Mouse (Mus musculus): ENCODE results near the gene Ccdc61. TPM values are rescaled to one million over a fixed set of nuclear protein-coding genes. Genes with fewer than 3 reads are reported as not detected.
A peak's percentile ranks its signal among the peaks of the same experiment; 100 is the strongest.

Ccdc61 gene
- polyA plus RNA-seq, 1 experiment from 2014 or later = 39.7 TPM

DNA sequence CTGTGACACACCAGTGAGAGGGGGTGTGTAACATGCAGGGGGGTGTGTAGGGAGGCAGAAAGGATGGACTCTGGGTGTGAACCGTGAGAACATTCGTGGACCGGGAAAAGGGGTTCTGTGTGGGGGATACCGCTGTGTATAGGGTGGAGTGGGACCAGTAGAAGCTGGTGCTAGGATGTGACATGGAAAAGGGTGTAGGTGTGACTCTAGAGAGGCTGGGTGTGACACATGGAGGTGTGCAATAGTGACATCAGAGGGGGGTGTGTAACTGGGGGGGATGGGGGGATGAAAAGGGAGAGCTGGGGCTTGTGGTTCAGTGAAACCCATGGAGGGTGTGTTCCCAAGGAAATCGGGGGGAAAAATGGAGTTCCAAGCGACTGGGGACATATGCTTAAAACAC is 16.7 kb upstream of the Ccdc61 start:
- no peaks in the 10 kb centered on the region for H3K36me3 ChIP-seq
- H3K4me3 ChIP-seq = peak overlapping the region; percentile 49
- no peak overlapping the region for H3K27ac ChIP-seq
- no peaks in the 10 kb centered on the region for H3K9me3 ChIP-seq
- peak overlapping the region; percentile 89 for H3K4me2 ChIP-seq (replicated peaks)
- no peak overlapping the region for H3K9ac ChIP-seq
- peaks cover 62% of the 10 kb centered on the region for H3K27me3 ChIP-seq
- H3K4me1 ChIP-seq = 0 out of 2 replicates have a peak, but pooled peaks cover 6% of the 10 kb centered on the region
- ATAC-seq (ENCODE audit: insufficient number of reproducible peaks, insufficient read depth, low FRiP score, low TSS enrichment) = 0 out of 2 replicates have a peak, but pooled peaks have one; percentile 24
- 59% methylated on average over 6 of the region's 6 CpGs for WGBS

DNA sequence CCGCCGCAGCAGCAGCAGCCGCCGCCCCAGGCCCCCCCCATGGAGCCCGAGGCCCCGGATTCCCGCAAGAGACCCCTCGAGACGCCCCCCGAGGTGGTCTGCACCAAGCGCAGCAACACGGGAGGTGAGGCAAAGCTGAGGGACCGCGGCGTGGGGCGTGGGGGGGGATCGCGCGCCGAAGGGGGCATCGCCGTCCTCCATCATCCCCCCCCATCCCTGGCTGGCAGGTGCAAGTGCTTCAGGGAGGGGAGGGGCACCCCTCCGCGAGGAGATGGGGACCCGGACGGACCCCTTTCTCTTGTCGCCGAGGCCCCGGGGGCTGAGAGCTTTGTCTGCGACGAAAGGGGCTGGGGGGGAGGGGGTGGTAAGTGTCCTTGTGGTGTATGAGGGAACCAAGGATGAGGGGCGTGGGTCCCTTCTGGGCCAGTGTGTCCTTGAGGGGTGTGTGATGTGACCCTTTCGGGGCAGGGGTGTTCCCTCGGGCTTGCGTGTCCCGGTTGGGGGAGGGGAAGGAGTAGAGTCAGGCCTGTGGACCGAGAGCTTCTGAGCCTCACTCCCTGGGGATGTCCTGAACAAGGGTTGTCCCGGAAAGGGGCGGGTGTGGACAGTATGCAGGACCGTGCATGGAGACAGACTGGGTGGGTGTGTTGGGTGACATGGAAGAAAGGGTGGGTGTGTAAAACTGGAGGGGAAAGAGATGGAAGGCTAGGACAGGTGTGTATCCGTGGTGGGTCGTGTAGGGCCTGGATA is 16.0 kb upstream of the Ccdc61 start:
- Histone ChIP-seq H3K4me3 (peak overlapping the region; percentile 49), H3K4me2 (replicated peaks) (peak overlapping the region; percentile 89), H3K4me1 (0 out of 2 replicates have a peak, but pooled peaks cover 6% of the 10 kb centered on the region), H3K9ac (peak overlapping the region; percentile 46), H3K9me3 (no peaks in the 10 kb centered on the region), H3K27me3 (peaks cover 63% of the 10 kb centered on the region), H3K36me3 (no peaks in the 10 kb centered on the region), H3K27ac (peak overlapping the region; percentile 37; the same call in 1 of the 2 replicates)
- peak; percentile 22; the same call in 1 of the 2 replicates for ATAC-seq (ENCODE audit: insufficient number of reproducible peaks, insufficient read depth, low FRiP score, low TSS enrichment)
- 3% methylated on average over 30 of the region's 42 CpGs for WGBS

DNA sequence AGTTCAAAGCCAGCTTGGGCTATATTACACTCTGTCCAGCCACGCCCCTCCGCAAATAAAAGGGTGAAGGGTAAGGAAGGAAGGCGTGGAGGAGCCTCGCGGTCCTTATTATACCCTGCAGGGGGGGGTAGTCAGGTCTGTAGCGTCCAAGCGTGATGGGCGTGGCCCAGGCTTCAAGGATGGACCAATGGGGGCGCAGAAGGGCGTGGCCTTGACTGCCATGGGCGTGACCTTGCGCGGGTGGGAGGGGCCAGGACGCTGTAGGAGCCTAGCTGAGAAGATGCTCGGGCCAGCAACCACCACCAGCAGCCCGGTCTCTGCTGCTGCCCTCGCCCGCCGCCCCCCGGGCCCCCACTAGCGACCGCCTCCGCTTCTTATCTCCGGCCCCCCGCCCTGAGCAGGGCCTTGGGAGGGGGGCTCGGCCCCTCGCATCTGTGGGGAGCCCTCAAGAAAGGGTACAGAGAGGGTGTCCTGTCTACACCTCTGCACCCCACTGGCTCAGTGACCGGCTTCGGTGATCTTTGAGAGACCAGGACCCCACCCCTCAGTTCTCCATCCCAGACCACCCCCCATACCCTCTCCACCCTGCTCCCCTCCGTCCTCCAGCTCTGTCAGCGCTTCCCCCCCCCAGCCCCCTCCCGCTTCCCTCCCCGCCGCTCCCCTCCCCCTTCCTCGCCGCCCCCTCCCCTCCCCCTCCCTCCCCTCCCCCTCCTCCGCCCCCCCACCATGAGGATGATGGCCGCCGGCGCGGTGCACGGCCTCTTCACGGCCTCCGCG is 15.1 kb upstream of the Ccdc61 start, which contains the start of gene Nova2:
Gene Nova2 (plus strand): TSS at position 727 of the 777 bp plus-strand sequence.
- no peaks in the 10 kb centered on the region for H3K36me3 ChIP-seq
- peak within 1 kb of the TSS; percentile 46 for H3K9ac ChIP-seq
- H3K4me1 ChIP-seq = 0 out of 2 replicates have a peak, but pooled peaks cover 6% of the 10 kb centered on the region
- no peaks in the 10 kb centered on the region for H3K9me3 ChIP-seq
- H3K4me2 ChIP-seq (replicated peaks) = peak within 1 kb of the TSS; percentile 89
- peak within 1 kb of the TSS; percentile 49 for H3K4me3 ChIP-seq
- ATAC-seq (ENCODE audit: insufficient number of reproducible peaks, insufficient read depth, low FRiP score, low TSS enrichment) = peak; percentile 68
- WGBS = under 1% methylated on average over 26 of the region's 45 CpGs
- peaks cover 66% of the 10 kb centered on the region for H3K27me3 ChIP-seq
- H3K27ac ChIP-seq = peak within 1 kb of the TSS; percentile 41

DNA sequence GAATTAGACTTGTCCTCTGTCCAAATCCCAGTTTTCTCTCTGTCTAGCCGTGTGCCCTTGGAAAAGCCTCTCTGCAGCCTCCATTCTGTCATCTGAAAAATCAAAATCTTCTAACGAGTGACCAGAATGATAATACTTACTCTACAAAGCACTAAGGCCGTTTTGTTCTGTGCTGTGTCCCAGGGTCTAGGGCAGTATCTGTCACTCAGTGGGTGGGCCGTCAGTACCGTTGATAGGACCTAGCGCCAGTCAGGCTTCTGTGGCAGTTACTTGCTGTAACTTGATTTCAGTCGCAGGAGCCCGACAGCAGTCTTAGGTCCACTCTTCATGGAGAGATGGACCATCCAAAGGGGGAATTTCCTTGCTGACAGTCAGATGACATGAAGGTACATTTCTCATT is 14.1 kb upstream of the Ccdc61 start:
- no peak overlapping the region for H3K4me3 ChIP-seq
- H3K4me1 ChIP-seq = 0 out of 2 replicates have a peak, but pooled peaks cover 6% of the 10 kb centered on the region
- ATAC-seq (ENCODE audit: insufficient number of reproducible peaks, insufficient read depth, low FRiP score, low TSS enrichment) = no peak
- H3K36me3 ChIP-seq = no peaks in the 10 kb centered on the region
- peaks cover 66% of the 10 kb centered on the region for H3K27me3 ChIP-seq
- no peak overlapping the region for H3K4me2 ChIP-seq (replicated peaks)
- no peak overlapping the region for H3K9ac ChIP-seq
- H3K27ac ChIP-seq = no peak overlapping the region
- H3K9me3 ChIP-seq = no peaks in the 10 kb centered on the region
- WGBS = 8% methylated on average over 8 of the region's 8 CpGs

DNA sequence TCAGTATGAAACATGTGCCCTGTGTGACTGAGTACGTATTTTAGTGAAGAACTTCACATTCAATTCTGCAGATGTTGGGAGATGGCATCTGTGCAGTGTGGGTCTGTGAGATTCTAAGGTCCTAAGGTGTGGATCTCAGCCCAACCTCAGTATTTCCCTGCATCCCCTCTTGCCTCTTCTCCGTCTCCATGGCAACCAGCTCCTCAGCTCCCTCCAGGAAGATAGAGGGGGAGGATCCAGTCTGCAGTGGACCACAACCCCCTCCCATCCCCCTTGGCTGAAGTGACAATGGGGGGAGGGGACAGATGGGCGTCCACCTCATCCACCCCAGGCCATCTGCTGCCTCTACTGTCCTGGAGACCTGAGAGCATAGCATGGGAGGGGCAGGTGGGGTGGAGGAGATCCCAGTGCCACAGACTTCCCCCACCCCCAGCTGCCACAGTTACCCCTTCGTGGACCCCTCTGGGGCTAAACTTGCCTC is 13.5 kb upstream of the Ccdc61 start:
- Histone ChIP-seq H3K36me3 (no peaks in the 10 kb centered on the region), H3K27ac (no peak overlapping the region), H3K9me3 (no peaks in the 10 kb centered on the region), H3K4me3 (no peak overlapping the region), H3K4me1 (0 out of 2 replicates have a peak, but pooled peaks cover 6% of the 10 kb centered on the region), H3K4me2 (replicated peaks) (no peak overlapping the region), H3K27me3 (peaks cover 66% of the 10 kb centered on the region), H3K9ac (no peak overlapping the region)
- 15% methylated on average over 4 of the region's 4 CpGs for WGBS
- ATAC-seq (ENCODE audit: insufficient number of reproducible peaks, insufficient read depth, low FRiP score, low TSS enrichment) = no peak

DNA sequence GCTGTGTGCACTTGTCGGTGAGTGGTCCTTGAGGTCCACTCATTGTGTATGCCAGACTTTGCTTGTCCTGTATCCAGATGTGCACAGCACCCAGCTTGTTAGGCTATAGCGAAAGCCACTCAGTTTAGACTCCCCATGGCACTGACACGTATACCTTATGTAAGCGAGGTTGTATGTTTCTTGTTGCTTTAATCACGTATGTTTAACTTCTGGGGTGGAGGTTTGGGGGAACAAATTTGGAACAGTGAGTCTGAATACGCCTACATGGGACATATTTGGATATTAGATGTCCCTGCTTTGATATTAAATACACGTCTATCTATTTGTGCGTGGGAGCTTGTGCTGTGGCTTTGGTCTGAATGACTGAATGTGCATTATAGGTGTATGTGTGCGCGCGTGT is 13.1 kb upstream of the Ccdc61 start:
- no peak for ATAC-seq (ENCODE audit: insufficient number of reproducible peaks, insufficient read depth, low FRiP score, low TSS enrichment)
- Histone ChIP-seq H3K9me3 (no peaks in the 10 kb centered on the region), H3K4me2 (replicated peaks) (no peak overlapping the region), H3K27ac (no peak overlapping the region), H3K9ac (no peak overlapping the region), H3K27me3 (peaks cover 64% of the 10 kb centered on the region), H3K4me3 (no peak overlapping the region), H3K4me1 (0 out of 2 replicates have a peak, but pooled peaks cover 6% of the 10 kb centered on the region), H3K36me3 (no peaks in the 10 kb centered on the region)
- WGBS = 72% methylated on average over 11 of the region's 11 CpGs

DNA sequence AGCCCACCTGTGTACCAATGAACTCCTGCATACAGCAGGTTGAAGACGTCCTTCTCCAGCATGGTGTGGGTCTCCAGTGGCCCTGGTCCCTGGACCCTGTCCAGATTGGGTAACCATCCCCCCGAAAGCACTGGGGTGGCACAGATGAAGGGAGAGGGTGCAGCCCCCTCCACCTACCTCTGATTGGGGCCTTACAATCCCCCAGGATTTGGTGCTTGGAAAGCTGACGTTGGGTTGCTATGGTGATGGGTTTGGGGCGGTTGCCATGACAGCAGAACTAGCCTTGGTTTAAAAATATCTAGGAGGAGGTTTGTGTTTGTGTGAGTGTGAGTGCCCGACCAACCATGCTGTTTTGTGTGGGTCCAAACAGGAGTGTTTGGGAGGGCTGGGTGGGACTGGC is 12.6 kb upstream of the Ccdc61 start:
- Histone ChIP-seq H3K9me3 (no peaks in the 10 kb centered on the region), H3K4me3 (no peak overlapping the region), H3K4me2 (replicated peaks) (no peak overlapping the region), H3K36me3 (no peaks in the 10 kb centered on the region), H3K27me3 (peaks cover 60% of the 10 kb centered on the region), H3K27ac (no peak overlapping the region), H3K9ac (no peak overlapping the region), H3K4me1 (0 out of 2 replicates have a peak, but pooled peaks cover 6% of the 10 kb centered on the region)
- 53% methylated on average over 5 of the region's 5 CpGs for WGBS
- no peak for ATAC-seq (ENCODE audit: insufficient number of reproducible peaks, insufficient read depth, low FRiP score, low TSS enrichment)

DNA sequence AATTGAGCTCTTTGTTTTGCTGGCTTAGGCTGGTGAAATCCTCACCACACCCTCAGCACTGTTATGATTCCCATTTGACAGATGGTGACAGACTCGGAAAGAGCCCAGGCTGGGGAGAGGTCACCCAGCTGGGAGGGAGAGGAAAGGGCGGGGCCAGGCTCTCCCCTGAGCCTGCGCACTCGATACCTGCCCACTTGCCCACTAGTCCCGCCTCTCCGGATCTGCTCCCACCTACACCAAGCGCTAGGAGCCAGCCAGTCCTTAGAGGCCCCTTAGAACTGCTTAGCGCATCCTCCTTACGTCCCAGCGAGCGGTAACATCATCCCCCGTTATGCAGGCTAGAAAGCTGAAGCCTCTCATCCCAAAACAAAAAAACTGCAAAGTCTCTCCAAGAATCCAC is 10.9 kb upstream of the Ccdc61 start:
- peaks cover 42% of the 10 kb centered on the region for H3K27me3 ChIP-seq
- no peaks in the 10 kb centered on the region for H3K36me3 ChIP-seq
- WGBS = under 1% methylated on average over 12 of the region's 12 CpGs
- no peak overlapping the region for H3K27ac ChIP-seq
- no peak for ATAC-seq (ENCODE audit: insufficient number of reproducible peaks, insufficient read depth, low FRiP score, low TSS enrichment)
- no peak overlapping the region for H3K4me3 ChIP-seq
- H3K4me2 ChIP-seq (replicated peaks) = peak overlapping the region; percentile 36
- H3K9me3 ChIP-seq = no peaks in the 10 kb centered on the region
- H3K9ac ChIP-seq = no peak overlapping the region
- 0 out of 2 replicates have a peak, but pooled peaks cover 6% of the 10 kb centered on the region for H3K4me1 ChIP-seq

DNA sequence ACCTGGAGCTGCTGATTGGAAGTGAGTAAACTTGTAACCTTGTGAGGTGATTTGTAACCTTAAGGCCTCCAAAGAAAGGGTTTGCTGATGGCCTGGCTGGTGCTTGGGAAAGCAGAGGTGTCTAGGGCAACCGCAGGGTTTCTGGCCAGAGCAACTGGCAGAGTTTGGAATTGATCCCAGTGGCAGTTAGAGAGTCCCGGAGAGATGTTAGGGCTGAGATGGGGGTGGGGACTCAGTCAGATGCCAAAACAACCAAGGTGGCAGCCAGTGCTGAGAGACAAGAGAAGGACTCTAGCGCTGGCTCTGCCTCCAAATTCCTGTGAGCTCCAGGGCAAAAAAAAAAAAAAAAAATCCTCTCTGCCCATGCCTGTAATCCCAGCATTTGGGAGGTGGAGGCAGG is 7.7 kb upstream of the Ccdc61 start:
- no peak for ATAC-seq (ENCODE audit: insufficient number of reproducible peaks, insufficient read depth, low FRiP score, low TSS enrichment)

DNA sequence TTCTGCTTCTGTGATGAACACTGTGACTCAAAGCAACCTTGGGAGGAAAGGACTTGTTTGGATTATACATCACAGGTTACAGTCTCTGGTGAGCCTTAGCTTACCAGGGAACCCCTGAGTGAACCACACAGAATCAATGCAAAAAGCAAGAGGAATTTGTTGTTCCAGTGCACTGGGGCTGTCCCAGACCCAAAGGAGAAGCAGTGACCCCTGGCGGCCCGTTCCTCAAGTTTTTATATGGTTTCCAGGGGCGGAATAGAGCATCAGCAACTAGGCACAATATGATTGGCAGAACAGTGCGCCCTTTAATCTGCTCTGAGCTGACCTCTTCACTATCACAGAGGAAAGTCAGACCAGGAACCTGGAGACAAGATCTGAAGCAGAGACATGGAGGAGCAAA is 6.0 kb upstream of the Ccdc61 start:
- Histone ChIP-seq H3K4me1 (no peaks in the 10 kb centered on the region; the same call in 1 of the 2 replicates), H3K36me3 (no peaks in the 10 kb centered on the region), H3K27me3 (peaks cover 3% of the 10 kb centered on the region; the same call in 1 of the 2 replicates), H3K9me3 (no peaks in the 10 kb centered on the region), H3K4me2 (replicated peaks) (no peak overlapping the region), H3K4me3 (no peak overlapping the region), H3K27ac (no peak overlapping the region), H3K9ac (no peak overlapping the region)
- ATAC-seq (ENCODE audit: insufficient number of reproducible peaks, insufficient read depth, low FRiP score, low TSS enrichment) = no peak
- 71% methylated on average over 4 of the region's 4 CpGs for WGBS

More for the DNA sequence above, 7.7 kb upstream of the Ccdc61 start:
- H3K4me1 ChIP-seq = no peaks in the 10 kb centered on the region
- H3K27ac ChIP-seq = no peak overlapping the region
- H3K9me3 ChIP-seq = no peaks in the 10 kb centered on the region
- no peak overlapping the region for H3K4me2 ChIP-seq (replicated peaks)
- no peak overlapping the region for H3K4me3 ChIP-seq
- peaks cover 12% of the 10 kb centered on the region for H3K27me3 ChIP-seq
- WGBS = 68% methylated on average over 3 of the region's 3 CpGs
- no peaks in the 10 kb centered on the region for H3K36me3 ChIP-seq
- H3K9ac ChIP-seq = no peak overlapping the region

DNA sequence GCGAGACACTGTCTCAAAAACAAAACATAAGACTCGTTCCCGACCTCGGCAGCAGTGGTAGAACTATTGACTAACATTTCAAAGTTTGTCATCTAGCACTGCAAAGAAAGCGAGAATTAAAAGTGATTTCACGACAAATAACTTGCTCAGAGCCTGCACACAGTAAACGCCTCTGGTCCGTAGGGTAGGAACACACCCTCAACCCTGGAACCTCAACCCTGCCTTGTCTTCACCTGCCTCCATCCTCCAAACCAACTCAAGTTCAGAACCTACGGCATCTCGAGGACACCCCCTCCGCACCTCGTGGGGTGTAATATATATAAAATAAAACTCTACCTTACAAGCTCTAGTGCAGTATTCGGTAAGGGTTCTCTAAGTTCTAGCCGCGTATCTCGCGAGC is 418 bp downstream of the Ccdc61 start:
- peak; percentile 6; the same call in 1 of the 2 replicates for ATAC-seq (ENCODE audit: insufficient number of reproducible peaks, insufficient read depth, low FRiP score, low TSS enrichment)
- Histone ChIP-seq H3K4me3 (peak overlapping the region; percentile 67), H3K9ac (peak overlapping the region; percentile 67), H3K4me1 (peaks cover 13% of the 10 kb centered on the region), H3K9me3 (no peaks in the 10 kb centered on the region), H3K4me2 (replicated peaks) (peak overlapping the region; percentile 59), H3K27me3 (no peaks in the 10 kb centered on the region), H3K36me3 (no peaks in the 10 kb centered on the region), H3K27ac (no peak overlapping the region)
- 8% methylated on average over 17 of the region's 17 CpGs for WGBS
